Mouse (Mus musculus): ENCODE data around the gene Tmem107. TPM values are rescaled to one million over a fixed set of nuclear protein-coding genes. Genes with fewer than 3 reads are reported as not detected.

Tmem107 gene
- polyA plus RNA-seq (2014; fragmentation: Nextera tagmentation; extraction: Ambion mirVana), result 34.6 and 36.7 TPM in 2 replicates

- under 1% methylated on average over 47 of the region's 47 CpGs for WGBS
- H3K9ac ChIP-seq (ENCODE audit: low read length), result peak within 1 kb of the TSS; percentile 80
- H3K4me1 ChIP-seq (ENCODE audit: control insufficient read depth, insufficient read depth, low read length), result peaks cover 13% of the 10 kb centered on the region
- H3K27ac ChIP-seq (replicated peaks; ENCODE audit: low read depth, low read length), result peak within 1 kb of the TSS; percentile 53; the same call in 1 of the 2 replicates
- DNase-seq (ENCODE audit: low spot score) (peak; percentile 95), ATAC-seq (ENCODE audit: insufficient number of reproducible peaks, low FRiP score, low TSS enrichment, low read depth) (peak; percentile 83)
- no peaks in the 10 kb centered on the region for H3K36me3 ChIP-seq (ENCODE audit: control insufficient read depth, insufficient read depth, low read length)
- H3K4me3 ChIP-seq (ENCODE audit: low read depth, low read length), result peak within 1 kb of the TSS; percentile 50
- H3K4me2 ChIP-seq (ENCODE audit: low read depth, severe bottlenecking), result peak within 1 kb of the TSS; percentile 74
- no peaks in the 10 kb centered on the region for H3K27me3 ChIP-seq (ENCODE audit: control insufficient read depth, insufficient read depth, low read length)
- no peaks in the 10 kb centered on the region for H3K9me3 ChIP-seq (ENCODE audit: control insufficient read depth, low read length)
Measured at GRCm38 (mm10) chr11:69070590-69071222, at the start of gene Tmem107. Gene Tmem107, plus strand, starts transcription at chr11:69070806.

- WGBS, result 97% methylated on average over 3 of the region's 3 CpGs
- DNase-seq (ENCODE audit: low spot score) (no peak), ATAC-seq (ENCODE audit: insufficient number of reproducible peaks, low FRiP score, low TSS enrichment, low read depth) (no peak)
Measured at GRCm38 (mm10) chr11:69026562-69026961, 44.0 kb upstream of the Tmem107 start.

GRCm38 (mm10) chr11:69028805-69029204 lies 41.8 kb upstream of the Tmem107 start:
- no peak for DNase-seq (ENCODE audit: low spot score)
- WGBS, result 70% methylated on average over 2 of the region's 2 CpGs
- no peak overlapping the region for H3K4me3 ChIP-seq (ENCODE audit: low read depth, low read length)

More at GRCm38 (mm10) chr11:69026562-69026961, 44.0 kb upstream of the Tmem107 start:
- H3K9me3 ChIP-seq (ENCODE audit: control insufficient read depth, low read length), result no peaks in the 10 kb centered on the region
- no peaks in the 10 kb centered on the region for H3K27me3 ChIP-seq (ENCODE audit: control insufficient read depth, insufficient read depth, low read length)
- no peak overlapping the region for H3K4me3 ChIP-seq (ENCODE audit: low read depth, low read length)
- no peak overlapping the region for H3K4me2 ChIP-seq (ENCODE audit: low read depth, severe bottlenecking)
- H3K9ac ChIP-seq (ENCODE audit: low read length), result no peak overlapping the region
- no peak overlapping the region for H3K27ac ChIP-seq (replicated peaks; ENCODE audit: low read depth, low read length)
- no peaks in the 10 kb centered on the region for H3K4me1 ChIP-seq (ENCODE audit: control insufficient read depth, insufficient read depth, low read length)
- H3K36me3 ChIP-seq (ENCODE audit: control insufficient read depth, insufficient read depth, low read length), result peaks cover 32% of the 10 kb centered on the region

GRCm38 (mm10) chr11:69033552-69033951 lies 37.1 kb upstream of the Tmem107 start:
- H3K4me2 ChIP-seq (ENCODE audit: low read depth, severe bottlenecking), result no peak overlapping the region
- no peak overlapping the region for H3K27ac ChIP-seq (replicated peaks; ENCODE audit: low read depth, low read length)
- DNase-seq (ENCODE audit: low spot score), result no peak
- H3K9me3 ChIP-seq (ENCODE audit: control insufficient read depth, low read length), result no peaks in the 10 kb centered on the region
- peaks cover 6% of the 10 kb centered on the region; the same call in 1 of the 2 replicates for H3K4me1 ChIP-seq (ENCODE audit: control insufficient read depth, insufficient read depth, low read length)
- H3K9ac ChIP-seq (ENCODE audit: low read length), result no peak overlapping the region
- H3K4me3 ChIP-seq (ENCODE audit: low read depth, low read length), result no peak overlapping the region
- H3K27me3 ChIP-seq (ENCODE audit: control insufficient read depth, insufficient read depth, low read length), result no peaks in the 10 kb centered on the region
- WGBS, result 82% methylated on average over 9 of the region's 9 CpGs
- H3K36me3 ChIP-seq (ENCODE audit: control insufficient read depth, insufficient read depth, low read length), result peaks cover 21% of the 10 kb centered on the region
- ATAC-seq (ENCODE audit: insufficient number of reproducible peaks, low FRiP score, low TSS enrichment, low read depth), result no peak

More at GRCm38 (mm10) chr11:69028805-69029204, 41.8 kb upstream of the Tmem107 start:
- Histone ChIP-seq H3K4me1 (ENCODE audit: control insufficient read depth, insufficient read depth, low read length) (no peaks in the 10 kb centered on the region), H3K27me3 (ENCODE audit: control insufficient read depth, insufficient read depth, low read length) (no peaks in the 10 kb centered on the region), H3K4me2 (ENCODE audit: low read depth, severe bottlenecking) (no peak overlapping the region), H3K36me3 (ENCODE audit: control insufficient read depth, insufficient read depth, low read length) (peaks cover 25% of the 10 kb centered on the region), H3K9me3 (ENCODE audit: control insufficient read depth, low read length) (no peaks in the 10 kb centered on the region), H3K27ac (replicated peaks; ENCODE audit: low read depth, low read length) (no peak overlapping the region), H3K9ac (ENCODE audit: low read length) (no peak overlapping the region)
- ATAC-seq (ENCODE audit: insufficient number of reproducible peaks, low FRiP score, low TSS enrichment, low read depth), result no peak

- ATAC-seq (ENCODE audit: insufficient number of reproducible peaks, low FRiP score, low TSS enrichment, low read depth) (no peak), DNase-seq (ENCODE audit: low spot score) (no peak)
- 87% methylated on average over 3 of the region's 3 CpGs for WGBS
- peaks cover 12% of the 10 kb centered on the region; the same call in 1 of the 2 replicates for H3K4me1 ChIP-seq (ENCODE audit: control insufficient read depth, insufficient read depth, low read length)
- no peak overlapping the region for H3K27ac ChIP-seq (replicated peaks; ENCODE audit: low read depth, low read length)
- H3K27me3 ChIP-seq (ENCODE audit: control insufficient read depth, insufficient read depth, low read length), result no peaks in the 10 kb centered on the region
- H3K9me3 ChIP-seq (ENCODE audit: control insufficient read depth, low read length), result no peaks in the 10 kb centered on the region
- H3K4me3 ChIP-seq (ENCODE audit: low read depth, low read length), result no peak overlapping the region
- no peak overlapping the region for H3K4me2 ChIP-seq (ENCODE audit: low read depth, severe bottlenecking)
- H3K36me3 ChIP-seq (ENCODE audit: control insufficient read depth, insufficient read depth, low read length), result peaks cover 20% of the 10 kb centered on the region
- no peak overlapping the region for H3K9ac ChIP-seq (ENCODE audit: low read length)
Measured at GRCm38 (mm10) chr11:69034585-69034984, 36.0 kb upstream of the Tmem107 start.

GRCm38 (mm10) chr11:69035411-69035810 lies 35.2 kb upstream of the Tmem107 start:
- DNase-seq (ENCODE audit: low spot score) (no peak), ATAC-seq (ENCODE audit: insufficient number of reproducible peaks, low FRiP score, low TSS enrichment, low read depth) (no peak)
- Histone ChIP-seq H3K27me3 (ENCODE audit: control insufficient read depth, insufficient read depth, low read length) (no peaks in the 10 kb centered on the region), H3K36me3 (ENCODE audit: control insufficient read depth, insufficient read depth, low read length) (peaks cover 16% of the 10 kb centered on the region), H3K27ac (replicated peaks; ENCODE audit: low read depth, low read length) (no peak overlapping the region), H3K4me2 (ENCODE audit: low read depth, severe bottlenecking) (0 out of 2 replicates have a peak overlapping the region, but pooled peaks have one; percentile 3), H3K9ac (ENCODE audit: low read length) (no peak overlapping the region), H3K9me3 (ENCODE audit: control insufficient read depth, low read length) (no peaks in the 10 kb centered on the region), H3K4me3 (ENCODE audit: low read depth, low read length) (no peak overlapping the region), H3K4me1 (ENCODE audit: control insufficient read depth, insufficient read depth, low read length) (peaks cover 12% of the 10 kb centered on the region; the same call in 1 of the 2 replicates)
- 85% methylated on average over 9 of the region's 9 CpGs for WGBS

DNA sequence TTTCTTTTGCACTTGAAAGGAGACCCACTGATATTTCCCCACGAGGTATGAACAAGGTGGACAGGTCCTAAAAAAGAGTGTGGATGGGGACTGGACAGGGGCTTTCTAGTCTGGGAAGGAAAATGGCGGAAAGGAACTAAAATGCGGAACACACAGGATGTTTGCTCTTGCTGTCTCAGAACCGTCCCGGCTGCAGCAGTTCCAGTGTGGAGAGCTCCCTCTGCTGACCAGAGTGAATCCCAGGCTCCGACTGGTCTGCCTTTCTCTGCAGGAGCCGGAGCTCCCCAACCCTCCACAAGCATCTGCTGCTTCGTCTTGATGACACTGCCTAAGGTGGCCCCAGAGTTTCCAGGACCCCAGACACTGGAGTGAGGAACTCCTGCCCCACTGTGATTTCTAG lies 34.8 kb upstream of the Tmem107 start:
- H3K36me3 ChIP-seq (ENCODE audit: control insufficient read depth, insufficient read depth, low read length), result peaks cover 12% of the 10 kb centered on the region

GRCm38 (mm10) chr11:69036486-69037230 lies 33.9 kb upstream of the Tmem107 start:
- Histone ChIP-seq H3K36me3 (ENCODE audit: control insufficient read depth, insufficient read depth, low read length) (peaks cover 5% of the 10 kb centered on the region), H3K27ac (replicated peaks; ENCODE audit: low read depth, low read length) (peak overlapping the region; percentile 72; the same call in 1 of the 2 replicates), H3K9ac (ENCODE audit: low read length) (peak overlapping the region; percentile 72), H3K9me3 (ENCODE audit: control insufficient read depth, low read length) (no peaks in the 10 kb centered on the region), H3K4me1 (ENCODE audit: control insufficient read depth, insufficient read depth, low read length) (peaks cover 12% of the 10 kb centered on the region; the same call in 1 of the 2 replicates), H3K4me2 (ENCODE audit: low read depth, severe bottlenecking) (peak overlapping the region; percentile 54), H3K27me3 (ENCODE audit: control insufficient read depth, insufficient read depth, low read length) (no peaks in the 10 kb centered on the region), H3K4me3 (ENCODE audit: low read depth, low read length) (peak overlapping the region; percentile 71)
- DNase-seq (ENCODE audit: low spot score) (peak; percentile 97), ATAC-seq (ENCODE audit: insufficient number of reproducible peaks, low FRiP score, low TSS enrichment, low read depth) (no peak)
- 10% methylated on average over 20 of the region's 20 CpGs for WGBS

More for the DNA sequence above, 34.8 kb upstream of the Tmem107 start:
- no peak overlapping the region for H3K9ac ChIP-seq (ENCODE audit: low read length)
- WGBS, result 14% methylated on average over 8 of the region's 8 CpGs
- ATAC-seq (ENCODE audit: insufficient number of reproducible peaks, low FRiP score, low TSS enrichment, low read depth), result no peak
- H3K4me2 ChIP-seq (ENCODE audit: low read depth, severe bottlenecking), result peak overlapping the region; percentile 3; the same call in 1 of the 2 replicates
- no peak overlapping the region for H3K4me3 ChIP-seq (ENCODE audit: low read depth, low read length)
- no peaks in the 10 kb centered on the region for H3K9me3 ChIP-seq (ENCODE audit: control insufficient read depth, low read length)
- H3K27me3 ChIP-seq (ENCODE audit: control insufficient read depth, insufficient read depth, low read length), result no peaks in the 10 kb centered on the region
- peak; percentile 87 for DNase-seq (ENCODE audit: low spot score)
- peaks cover 12% of the 10 kb centered on the region; the same call in 1 of the 2 replicates for H3K4me1 ChIP-seq (ENCODE audit: control insufficient read depth, insufficient read depth, low read length)
- no peak overlapping the region for H3K27ac ChIP-seq (replicated peaks; ENCODE audit: low read depth, low read length)
